Mouse (Mus musculus) urinary bladder, adult 2 months (tissue): ENCODE results near the gene Dmrtc1c2. TPM values are rescaled to one million over a fixed set of nuclear protein-coding genes. Genes with fewer than 3 reads are reported as not detected.
"Not testable (repeated sequence)": the region's sequence is repeated elsewhere in the genome, so short reads cannot be mapped to it uniquely, and the experiment has no call there.

Experiments used
- DNase-seq: peaks from one replicate; pipeline ENCODE4 v3.0.0; 2022; ENCODE audit warnings: low spot score
- polyA plus RNA-seq: library from polyadenylated mRNA; depleted of rRNA; stranded (reverse); fragments of >200 nt; gene quantifications from 2 replicates; pipeline ENCODE4 v1.2.3, GENCODE M21; 2012; rRNA removed

Dmrtc1c2 gene
- not detected in 2 replicates for polyA plus RNA-seq

GRCm38 (mm10) chrX:102854516-102854915 lies at the start of gene Dmrtc1c2:
Gene Dmrtc1c2, minus strand, starts transcription at chrX:102854616.
- not testable (repeated sequence) for DNase-seq

GRCm38 (mm10) chrX:102867871-102868270 lies 13.5 kb upstream of the Dmrtc1c2 start, which contains the start of gene 1700031F05Rik:
Gene 1700031F05Rik, minus strand, starts transcription at chrX:102867971.
- no peak for DNase-seq

- DNase-seq = no peak
Measured at GRCm38 (mm10) chrX:102812311-102812710, 42.1 kb downstream of the Dmrtc1c2 start.

- not testable (repeated sequence) for DNase-seq
Measured at GRCm38 (mm10) chrX:102802663-102803062, 51.8 kb downstream of the Dmrtc1c2 start, which contains the start of gene Dmrtc1c1. Gene Dmrtc1c1, plus strand, starts transcription at chrX:102802963.

Other genes with a start within 250 kb of the Dmrtc1c2 start
- gene Phka1, start 210.4 kb downstream of the Dmrtc1c2 start, polyA plus RNA-seq = 12.0 and 13.4 TPM in 2 replicates
- not detected in 2 replicates for gene Gm3880, start 167.6 kb downstream of the Dmrtc1c2 start, polyA plus RNA-seq
- gene Gm9112, start 147.0 kb downstream of the Dmrtc1c2 start, polyA plus RNA-seq = not detected in 2 replicates
- gene Dmrtc1b, start 146.8 kb downstream of the Dmrtc1c2 start, polyA plus RNA-seq = not detected in 2 replicates
- not detected in 2 replicates for gene Dmrtc1c1, start 51.7 kb downstream of the Dmrtc1c2 start, polyA plus RNA-seq
- not detected in 2 replicates for gene 1700031F05Rik, start 13.4 kb upstream of the Dmrtc1c2 start, polyA plus RNA-seq
- 1.9 and 2.8 TPM in 2 replicates for gene Dmrtc1a, start 54.1 kb upstream of the Dmrtc1c2 start, polyA plus RNA-seq
- not detected in 2 replicates for gene 1700011M02Rik, start 54.3 kb upstream of the Dmrtc1c2 start, polyA plus RNA-seq
- gene 1700018G05Rik, start 73.8 kb upstream of the Dmrtc1c2 start, polyA plus RNA-seq = not detected in 2 replicates